Mouse (Mus musculus) heart, postnatal 10 days (tissue): ENCODE results near the gene Ccnb2. TPM values are rescaled to one million over a fixed set of nuclear protein-coding genes. Genes with fewer than 3 reads are reported as not detected.
"Not testable (repeated sequence)": the region's sequence is repeated elsewhere in the genome, so short reads cannot be mapped to it uniquely, and the experiment has no call there.

Experiments used
- DNase-seq, 2 experiments: peaks; one replicate each; pipeline ENCODE4 v3.0.0; 2021
- intact Hi-C: fragments of 180-260 bp; cut with DNase I; formaldehyde crosslinking; loops from one replicate; pipeline ENCODE4 v1.15.1; 2025
- total RNA-seq, 2 experiments: library from RNA; stranded (reverse); gene quantifications; 2 replicates each; pipeline ENCODE4 v1.2.3; 2021

The Ccnb2 gene
- 10 to 100 TPM; 22.0 to 22.2 TPM for total RNA-seq

DNA sequence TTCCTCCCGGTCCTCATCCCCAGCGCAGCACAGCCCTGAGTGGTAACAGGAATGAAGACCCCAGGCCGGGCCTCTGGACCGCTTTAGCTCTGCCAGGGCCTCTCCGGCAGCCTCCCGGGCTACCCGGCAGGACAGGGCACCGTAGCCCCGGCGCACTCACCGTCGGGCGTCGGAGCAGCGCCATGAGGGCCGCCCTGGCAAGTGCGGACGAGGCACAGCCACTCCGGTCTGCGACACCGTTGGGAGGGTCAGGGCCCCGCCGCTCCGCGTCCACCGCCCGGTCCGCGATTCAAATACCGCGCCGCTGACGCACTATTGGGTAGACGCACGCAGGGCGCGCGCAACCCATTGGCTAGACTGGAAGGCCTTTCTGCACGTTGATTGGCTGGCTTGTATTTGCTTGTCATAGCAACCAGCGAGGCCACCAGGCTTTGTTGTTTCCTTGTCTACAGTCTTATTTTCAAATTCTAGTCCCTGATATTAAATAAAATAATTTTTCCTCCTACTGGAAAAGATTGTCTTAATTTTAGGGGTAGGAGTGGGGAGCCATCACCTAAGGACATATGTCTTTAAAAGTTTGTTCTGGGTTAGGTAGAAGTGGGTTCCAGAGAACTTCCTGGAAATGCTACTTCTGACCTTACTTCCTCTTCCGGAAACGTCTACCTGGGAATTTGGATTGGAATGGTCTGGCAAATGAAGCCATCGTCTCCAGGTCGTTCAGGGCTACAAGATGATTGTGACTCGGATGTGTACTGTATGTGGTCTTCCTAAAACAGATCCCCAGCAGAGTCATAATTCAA is at the start of gene Ccnb2:
Ccnb2 (minus strand) TSS at position 291 of the 800 bp plus-strand sequence.
- peak; percentile 91 to 92 for DNase-seq
- intact Hi-C loops, result no loop called here

DNA sequence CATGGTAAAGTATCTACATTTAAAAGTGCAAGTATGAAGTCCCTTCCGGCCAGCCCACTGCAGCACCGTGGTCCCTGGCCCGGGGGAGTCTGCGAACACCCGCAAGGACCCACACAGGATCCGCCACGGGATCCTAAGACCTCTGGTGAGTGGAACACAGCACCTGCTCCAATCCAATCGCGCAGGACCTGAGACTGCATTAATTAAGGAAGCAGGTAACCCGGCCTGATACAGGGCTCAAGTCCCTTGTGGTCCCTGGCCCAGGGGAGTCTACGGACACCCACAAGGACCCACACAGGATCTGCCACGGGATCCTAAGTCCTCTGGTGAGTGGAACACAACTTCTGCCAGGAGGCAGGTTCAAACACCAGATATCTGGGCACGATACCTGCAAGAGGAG is 41.7 kb upstream of the Ccnb2 start:
- intact Hi-C loops, DNase-seq: not testable (repeated sequence)

DNA sequence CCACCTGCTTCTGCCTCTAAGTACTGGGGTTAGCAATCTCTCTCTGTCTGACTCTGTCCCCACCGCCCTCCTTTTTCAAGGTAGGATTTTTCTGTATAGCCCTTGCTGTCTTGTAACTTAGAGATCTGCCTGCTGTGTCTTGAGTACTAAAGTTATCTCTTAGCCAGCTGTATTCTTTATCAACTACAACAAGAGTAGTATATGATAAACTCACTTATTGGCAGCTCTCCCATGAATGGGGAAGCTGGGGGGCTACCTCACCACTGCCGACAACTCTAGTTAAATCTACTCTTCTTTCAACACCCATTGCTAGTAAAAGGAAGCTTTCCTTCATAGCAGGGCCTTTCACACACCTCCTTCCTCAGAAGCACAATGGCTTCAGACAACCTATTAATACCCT is 31.0 kb upstream of the Ccnb2 start:
- intact Hi-C loops, result no loop called here
- no peak for DNase-seq

GRCm38 (mm10) chr9:70449072-70449471 is 27.7 kb upstream of the Ccnb2 start:
- no peak for DNase-seq
- intact Hi-C loops, result no loop called here

- intact Hi-C loops, result no loop called here
- DNase-seq, result peak; percentile 46 to 57
These were observed 18.6 kb upstream of the Ccnb2 start for GRCm38 (mm10) chr9:70439959-70440358.

GRCm38 (mm10) chr9:70422661-70423060 is 1.3 kb upstream of the Ccnb2 start:
- intact Hi-C loops, result no loop called here
- DNase-seq, result no peak

- no peak for DNase-seq
- intact Hi-C loops, result loop anchor here (5.0 kb wide), 1 partner anchor 151 kb away; no protein-coding TSS in a partner anchor
These were observed 4.9 kb downstream of the Ccnb2 start for GRCm38 (mm10) chr9:70416412-70416811.

- no peak for DNase-seq
- intact Hi-C loops, result no loop called here
These were observed 8.3 kb downstream of the Ccnb2 start for GRCm38 (mm10) chr9:70413038-70413437.

GRCm38 (mm10) chr9:70410668-70411067 is 10.7 kb downstream of the Ccnb2 start:
- no peak for DNase-seq
- intact Hi-C loops, result no loop called here

GRCm38 (mm10) chr9:70409743-70410142 is 11.6 kb downstream of the Ccnb2 start:
- intact Hi-C loops, result loop anchor here (5.0 to 10.0 kb wide), 2 partner anchors 103 to 685 kb away; no protein-coding TSS in a partner anchor

DNA sequence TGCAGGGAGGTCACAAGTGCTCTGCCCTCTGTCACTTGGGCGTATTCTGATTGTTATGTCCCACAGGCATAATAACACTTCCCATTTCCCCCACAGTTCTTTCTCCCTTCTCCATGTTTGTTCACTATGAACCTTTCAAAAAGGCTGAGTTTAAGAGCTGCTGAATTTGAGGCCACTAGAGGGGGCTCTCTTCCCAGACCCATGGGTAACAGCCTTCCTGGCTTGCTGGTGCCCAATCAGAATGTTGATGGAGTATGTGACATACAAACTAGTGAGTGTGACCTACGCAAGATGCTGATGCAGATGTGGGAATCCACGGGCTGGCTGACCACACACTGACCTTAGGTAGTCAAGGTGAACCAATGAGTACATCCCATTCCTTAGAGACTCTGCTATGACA is 12.6 kb downstream of the Ccnb2 start:
- intact Hi-C loops, result loop anchor here (5.0 to 10.0 kb wide), 2 partner anchors 104 to 686 kb away; no protein-coding TSS in a partner anchor
- peak; percentile 45 to 57 for DNase-seq

More at GRCm38 (mm10) chr9:70409743-70410142, 11.6 kb downstream of the Ccnb2 start:
- DNase-seq, result no peak

- DNase-seq, result no peak
- intact Hi-C loops, result loop anchor here (5.0 to 10.0 kb wide), 2 partner anchors 106 to 688 kb away; no protein-coding TSS in a partner anchor
These were observed 14.8 kb downstream of the Ccnb2 start for GRCm38 (mm10) chr9:70406596-70406995.

- no peak for DNase-seq
- intact Hi-C loops, result loop anchor here (10.0 kb wide), 1 partner anchor 693 kb away; no protein-coding TSS in a partner anchor
These were observed 19.3 kb downstream of the Ccnb2 start for GRCm38 (mm10) chr9:70401937-70402539.

- intact Hi-C loops, result no loop called here
- DNase-seq, result no peak
These were observed 25.3 kb downstream of the Ccnb2 start for GRCm38 (mm10) chr9:70396083-70396482.

- intact Hi-C loops, result no loop called here
- DNase-seq, result peak in 1 of 2 experiments; percentile 23
These were observed 25.7 kb downstream of the Ccnb2 start for GRCm38 (mm10) chr9:70395617-70396016.

- intact Hi-C loops, result loop anchor here (1.0 to 5.0 kb wide), 3 partner anchors 186 to 375 kb away; partner anchors contain the start of gene Myo1e
- DNase-seq, result peak; percentile 52 to 67
These were observed 28.8 kb downstream of the Ccnb2 start for GRCm38 (mm10) chr9:70392563-70392907.

GRCm38 (mm10) chr9:70391660-70392562 is 29.4 kb downstream of the Ccnb2 start:
- intact Hi-C loops, result loop anchor here (1.0 to 5.0 kb wide), 3 partner anchors 185 to 375 kb away; partner anchors contain the start of gene Myo1e
- no peak for DNase-seq

DNA sequence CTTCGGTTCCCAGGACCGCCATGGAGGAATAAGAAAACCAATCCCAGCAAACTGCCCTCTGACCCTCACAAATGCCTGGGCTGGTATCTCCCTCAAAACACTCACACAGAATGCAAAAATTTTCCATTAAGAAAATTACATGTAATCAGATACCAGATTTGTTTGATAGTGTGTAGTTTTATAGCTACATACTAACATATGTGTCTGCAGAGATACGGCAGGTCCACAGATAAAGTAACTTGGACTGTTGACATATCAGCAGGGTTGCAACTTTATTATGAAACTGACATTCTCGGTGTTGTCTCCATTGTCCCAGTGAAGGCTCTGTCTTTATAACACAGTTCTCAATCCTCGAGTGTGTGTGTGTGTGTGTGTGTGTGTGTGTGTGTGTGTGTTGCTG is 30.3 kb downstream of the Ccnb2 start:
- no peak for DNase-seq
- intact Hi-C loops, result loop anchor here (5.0 kb wide), 1 partner anchor 374 kb away; no protein-coding TSS in a partner anchor

- peak; percentile 21 to 30 for DNase-seq
- intact Hi-C loops, result no loop called here
These were observed 31.8 kb downstream of the Ccnb2 start for GRCm38 (mm10) chr9:70389548-70389947.

- intact Hi-C loops, result no loop called here
- peak; percentile 22 to 45 for DNase-seq
These were observed 33.8 kb downstream of the Ccnb2 start for GRCm38 (mm10) chr9:70387410-70388119.
